Mouse (Mus musculus): Measurements from ENCODE around the gene Shmt1. TPM values are rescaled to one million over a fixed set of nuclear protein-coding genes. Genes with fewer than 3 reads are reported as not detected.
A peak's percentile ranks its signal among the peaks of the same experiment; 100 is the strongest.
"Not testable (repeated sequence)": the region's sequence is repeated elsewhere in the genome, so short reads cannot be mapped to it uniquely, and the experiment has no call there.

The Shmt1 gene
- polyA plus RNA-seq (2015; fragmentation: Nextera tagmentation; extraction: Ambion mirVana), result 50.9 and 52.7 TPM in 2 replicates

DNA sequence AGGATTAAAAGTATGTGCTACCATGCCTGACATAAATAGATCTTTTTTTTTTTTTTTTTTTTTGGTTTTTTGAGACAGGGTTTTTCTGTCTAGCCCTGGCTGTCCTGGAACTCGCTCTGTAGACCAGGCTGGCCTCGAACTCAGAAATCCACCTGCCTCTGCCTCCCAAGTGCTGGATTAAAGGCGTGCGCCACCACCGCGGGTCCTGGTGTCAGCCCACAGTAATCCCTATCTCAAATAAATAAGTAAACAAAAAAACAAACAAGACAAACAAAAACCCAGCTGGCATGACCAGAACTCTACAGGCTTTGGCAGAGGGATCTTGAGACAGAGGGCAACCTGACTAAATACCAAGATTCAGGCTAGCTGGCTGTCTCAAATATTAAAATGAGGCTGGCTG lies at the start of gene Shmt1:
Gene Shmt1 (minus strand): TSS at position 101 of the 400 bp plus-strand sequence.
- not testable (repeated sequence) for H3K27me3 ChIP-seq (ENCODE audit: control insufficient read depth, insufficient read depth, low read length); H3K36me3 ChIP-seq (ENCODE audit: control insufficient read depth, insufficient read depth); H3K27ac ChIP-seq (ENCODE audit: low read length); ATAC-seq (replicated peaks; ENCODE audit: extremely low read depth, insufficient read depth, low FRiP score); H3K9me3 ChIP-seq (replicated peaks; ENCODE audit: control insufficient read depth, low read length)
- peak within 1 kb of the TSS; percentile 58 for H3K4me3 ChIP-seq (ENCODE audit: low read length)
- H3K4me2 ChIP-seq (ENCODE audit: low read depth, low read length), result peak within 1 kb of the TSS; percentile 88
- H3K4me1 ChIP-seq (ENCODE audit: control insufficient read depth, insufficient read depth, low read length), result peaks cover 29% of the 10 kb centered on the region
- WGBS, result 24% methylated on average over 6 of the region's 6 CpGs
- H3K9ac ChIP-seq (ENCODE audit: low read length), result peak within 1 kb of the TSS; percentile 53

DNA sequence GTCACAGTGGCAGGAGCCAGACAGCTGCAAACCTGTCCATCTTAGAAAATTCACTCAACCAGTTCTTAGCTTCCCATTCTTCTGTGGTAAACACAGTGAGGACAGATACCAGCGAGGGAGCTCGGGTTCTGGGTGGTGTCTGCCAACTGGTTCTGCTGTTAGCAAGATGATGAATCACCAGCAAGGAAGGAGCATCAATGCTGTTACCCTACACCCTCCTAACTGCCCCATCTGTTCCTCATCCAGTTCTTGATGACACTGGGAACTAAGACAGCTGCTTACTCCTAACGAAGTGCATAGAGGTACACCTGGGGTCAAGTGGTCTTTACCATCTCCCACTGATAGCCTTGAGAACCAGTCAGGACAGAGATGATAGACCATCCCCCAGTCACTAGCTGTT lies 45.1 kb upstream of the Shmt1 start:
- H3K9ac ChIP-seq (ENCODE audit: low read length), result no peak overlapping the region
- ATAC-seq (replicated peaks; ENCODE audit: extremely low read depth, insufficient read depth, low FRiP score), result no peak
- H3K4me3 ChIP-seq (ENCODE audit: low read length), result no peak overlapping the region
- peaks cover 41% of the 10 kb centered on the region for H3K36me3 ChIP-seq (ENCODE audit: control insufficient read depth, insufficient read depth)
- no peak overlapping the region for H3K27ac ChIP-seq (ENCODE audit: low read length)
- no peak overlapping the region for H3K4me2 ChIP-seq (ENCODE audit: low read depth, low read length)
- H3K27me3 ChIP-seq (ENCODE audit: control insufficient read depth, insufficient read depth, low read length), result no peaks in the 10 kb centered on the region
- H3K4me1 ChIP-seq (ENCODE audit: control insufficient read depth, insufficient read depth, low read length), result no peaks in the 10 kb centered on the region
- H3K9me3 ChIP-seq (replicated peaks; ENCODE audit: control insufficient read depth, low read length), result no peaks in the 10 kb centered on the region
- 52% methylated on average over 3 of the region's 3 CpGs for WGBS

DNA sequence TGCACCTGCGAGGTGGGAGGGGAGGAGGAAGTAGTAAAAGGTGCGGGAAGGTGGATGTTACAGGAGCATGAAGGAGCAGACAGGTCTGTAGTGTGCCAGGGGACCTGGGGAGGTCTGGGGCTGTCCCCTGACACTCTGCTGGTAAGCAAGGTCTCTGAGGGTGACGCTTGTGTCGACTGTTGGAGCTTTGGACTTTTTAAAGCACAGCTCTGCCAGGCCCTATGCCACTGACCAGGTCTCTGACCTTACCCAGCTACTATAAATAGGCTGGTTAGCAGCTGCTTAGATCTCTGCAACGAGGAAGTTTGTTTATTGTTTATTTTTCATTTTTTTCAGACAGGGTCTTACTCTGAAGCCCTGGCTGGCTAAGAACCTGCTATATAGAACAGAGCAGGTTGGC lies 33.9 kb upstream of the Shmt1 start:
- Histone ChIP-seq H3K9ac (ENCODE audit: low read length) (no peak overlapping the region), H3K4me3 (ENCODE audit: low read length) (no peak overlapping the region), H3K9me3 (replicated peaks; ENCODE audit: control insufficient read depth, low read length) (no peaks in the 10 kb centered on the region), H3K27me3 (ENCODE audit: control insufficient read depth, insufficient read depth, low read length) (no peaks in the 10 kb centered on the region), H3K4me2 (ENCODE audit: low read depth, low read length) (no peak overlapping the region), H3K27ac (ENCODE audit: low read length) (no peak overlapping the region), H3K36me3 (ENCODE audit: control insufficient read depth, insufficient read depth) (0 out of 2 replicates have a peak, but pooled peaks cover 7% of the 10 kb centered on the region), H3K4me1 (ENCODE audit: control insufficient read depth, insufficient read depth, low read length) (no peaks in the 10 kb centered on the region)
- 74% methylated on average over 5 of the region's 5 CpGs for WGBS
- no peak for ATAC-seq (replicated peaks; ENCODE audit: extremely low read depth, insufficient read depth, low FRiP score)

DNA sequence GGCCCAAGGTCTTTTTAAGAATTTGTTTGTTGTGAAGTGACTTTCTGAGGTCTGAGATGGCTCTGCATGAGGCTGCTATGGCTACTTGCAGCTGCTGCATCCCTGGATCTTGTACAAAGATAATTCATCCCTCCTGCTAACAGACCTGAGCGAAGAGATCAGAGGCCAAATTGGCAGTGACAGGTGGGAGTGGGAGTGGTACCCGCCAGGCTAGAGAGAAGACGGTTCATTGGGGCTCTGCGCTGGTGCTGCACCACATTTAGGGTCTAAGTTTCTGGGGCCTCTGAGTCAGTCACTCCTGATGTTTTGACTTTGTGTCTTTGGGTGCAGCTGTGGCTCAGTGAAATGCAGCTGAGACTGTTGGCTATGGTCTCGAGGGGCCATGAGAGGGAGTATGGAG lies 31.9 kb upstream of the Shmt1 start:
- Histone ChIP-seq H3K36me3 (ENCODE audit: control insufficient read depth, insufficient read depth) (0 out of 2 replicates have a peak, but pooled peaks cover 2% of the 10 kb centered on the region), H3K4me2 (ENCODE audit: low read depth, low read length) (no peak overlapping the region), H3K9me3 (replicated peaks; ENCODE audit: control insufficient read depth, low read length) (no peaks in the 10 kb centered on the region), H3K9ac (ENCODE audit: low read length) (no peak overlapping the region), H3K27me3 (ENCODE audit: control insufficient read depth, insufficient read depth, low read length) (no peaks in the 10 kb centered on the region), H3K4me3 (ENCODE audit: low read length) (no peak overlapping the region), H3K27ac (ENCODE audit: low read length) (no peak overlapping the region), H3K4me1 (ENCODE audit: control insufficient read depth, insufficient read depth, low read length) (no peaks in the 10 kb centered on the region)
- 88% methylated on average over 5 of the region's 5 CpGs for WGBS
- ATAC-seq (replicated peaks; ENCODE audit: extremely low read depth, insufficient read depth, low FRiP score), result no peak

DNA sequence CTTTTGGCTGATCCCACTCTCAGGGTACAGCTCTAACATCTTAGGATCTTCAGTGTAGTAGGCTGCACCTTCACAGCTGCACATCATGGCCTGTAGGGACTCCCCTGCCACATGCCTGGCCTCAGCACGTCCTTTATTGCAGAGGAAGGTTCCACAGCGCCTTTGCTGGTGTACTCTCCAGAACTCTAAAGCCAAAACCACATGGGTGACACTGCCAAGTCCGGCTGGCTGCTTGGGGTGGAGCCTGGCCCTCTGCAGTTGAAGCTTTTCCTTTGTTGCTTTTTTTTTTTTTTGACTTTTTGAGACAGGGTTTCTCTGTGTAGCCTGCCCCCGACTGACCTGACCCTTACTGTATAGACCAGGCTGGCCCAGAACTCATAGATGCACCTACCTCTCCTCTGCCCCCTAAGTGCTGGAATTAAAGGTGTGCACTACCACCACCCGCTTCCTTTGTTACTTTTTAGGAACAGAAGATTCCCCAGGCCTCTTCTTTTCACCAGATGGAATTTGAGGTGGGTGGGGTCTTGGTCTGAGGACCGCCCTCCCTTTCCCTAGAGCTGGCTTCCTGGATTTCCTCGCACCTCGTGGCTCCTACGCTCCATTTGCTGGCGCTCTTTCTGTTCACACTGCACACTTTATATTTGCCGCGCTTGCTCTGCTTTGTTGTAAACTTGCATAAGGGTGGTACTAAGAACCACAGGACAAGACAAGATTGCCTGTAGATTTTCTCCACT lies 30.1 kb upstream of the Shmt1 start:
- ATAC-seq (replicated peaks; ENCODE audit: extremely low read depth, insufficient read depth, low FRiP score), result no peak
- Histone ChIP-seq H3K27ac (ENCODE audit: low read length) (no peak overlapping the region), H3K4me3 (ENCODE audit: low read length) (no peak overlapping the region), H3K4me1 (ENCODE audit: control insufficient read depth, insufficient read depth, low read length) (no peaks in the 10 kb centered on the region), H3K4me2 (ENCODE audit: low read depth, low read length) (no peak overlapping the region), H3K9ac (ENCODE audit: low read length) (no peak overlapping the region), H3K27me3 (ENCODE audit: control insufficient read depth, insufficient read depth, low read length) (no peaks in the 10 kb centered on the region), H3K9me3 (replicated peaks; ENCODE audit: control insufficient read depth, low read length) (no peaks in the 10 kb centered on the region), H3K36me3 (ENCODE audit: control insufficient read depth, insufficient read depth) (0 out of 2 replicates have a peak, but pooled peaks cover 1% of the 10 kb centered on the region)
- 78% methylated on average over 12 of the region's 12 CpGs for WGBS

DNA sequence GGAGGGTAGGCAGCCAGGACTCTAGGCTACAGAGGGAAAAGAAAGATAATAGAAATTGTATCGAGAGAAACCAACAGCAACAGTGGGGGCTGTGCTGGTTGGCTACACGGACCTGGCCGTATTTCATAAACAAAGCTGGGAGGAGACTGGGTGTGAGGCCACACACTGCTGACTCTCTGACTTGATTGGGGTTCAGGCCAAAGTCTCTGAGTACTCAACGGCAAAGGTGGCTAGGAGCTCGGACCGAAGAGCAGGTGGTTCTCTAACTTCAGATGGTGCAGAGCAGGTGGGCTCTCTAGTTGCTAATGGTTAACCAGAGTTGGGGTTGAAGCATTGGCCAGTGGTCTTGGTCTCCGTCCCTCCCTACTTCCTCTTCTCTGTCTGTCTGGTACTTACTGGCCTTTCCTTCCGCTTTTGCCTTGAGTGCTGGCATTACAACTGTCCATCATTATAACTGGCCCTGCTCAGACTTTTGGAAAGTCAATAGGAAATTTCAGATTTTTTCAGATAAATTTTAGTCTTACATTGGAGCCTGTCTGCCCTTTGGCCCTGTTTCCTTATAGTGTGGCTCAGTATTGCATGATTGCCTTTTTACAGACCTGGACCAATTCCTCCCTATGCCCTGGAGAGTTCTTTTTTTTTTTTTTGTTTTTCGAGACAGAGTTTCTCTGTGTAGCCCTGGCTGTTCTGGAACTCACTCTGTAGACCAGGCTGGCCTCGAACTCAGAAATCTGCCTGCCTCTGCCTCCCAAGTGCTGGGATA lies 26.3 kb upstream of the Shmt1 start:
- no peak for ATAC-seq (replicated peaks; ENCODE audit: extremely low read depth, insufficient read depth, low FRiP score)
- WGBS, result 84% methylated on average over 10 of the region's 10 CpGs
- no peaks in the 10 kb centered on the region for H3K4me1 ChIP-seq (ENCODE audit: control insufficient read depth, insufficient read depth, low read length)

DNA sequence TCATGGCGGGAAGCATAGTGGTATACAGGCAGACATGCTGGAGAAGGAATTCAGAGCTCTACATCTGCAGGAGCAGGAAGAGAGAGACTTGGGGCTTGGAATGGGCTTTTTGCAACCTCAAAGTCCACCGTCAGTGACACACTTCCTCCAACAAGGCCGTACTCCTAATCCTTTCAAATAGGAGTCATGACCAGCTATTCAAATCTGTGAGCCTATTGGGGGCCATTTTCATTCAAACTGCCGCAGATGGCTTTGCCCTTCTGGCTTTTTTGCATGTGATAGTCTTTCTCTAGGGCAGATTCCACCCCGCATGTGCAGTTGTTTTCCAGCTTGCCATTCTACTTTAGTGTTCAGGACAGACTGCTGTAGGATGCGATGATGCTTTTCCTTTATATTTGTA lies 25.4 kb upstream of the Shmt1 start:
- no peaks in the 10 kb centered on the region for H3K9me3 ChIP-seq (replicated peaks; ENCODE audit: control insufficient read depth, low read length)
- no peak overlapping the region for H3K4me3 ChIP-seq (ENCODE audit: low read length)
- no peaks in the 10 kb centered on the region for H3K4me1 ChIP-seq (ENCODE audit: control insufficient read depth, insufficient read depth, low read length)
- no peaks in the 10 kb centered on the region for H3K27me3 ChIP-seq (ENCODE audit: control insufficient read depth, insufficient read depth, low read length)
- no peak overlapping the region for H3K9ac ChIP-seq (ENCODE audit: low read length)
- H3K36me3 ChIP-seq (ENCODE audit: control insufficient read depth, insufficient read depth), result no peaks in the 10 kb centered on the region
- no peak overlapping the region for H3K4me2 ChIP-seq (ENCODE audit: low read depth, low read length)
- ATAC-seq (replicated peaks; ENCODE audit: extremely low read depth, insufficient read depth, low FRiP score), result no peak
- 94% methylated on average over 6 of the region's 6 CpGs for WGBS
- no peak overlapping the region for H3K27ac ChIP-seq (ENCODE audit: low read length)

More for the DNA sequence above, 26.3 kb upstream of the Shmt1 start:
- H3K4me2 ChIP-seq (ENCODE audit: low read depth, low read length), result no peak overlapping the region
- no peaks in the 10 kb centered on the region for H3K9me3 ChIP-seq (replicated peaks; ENCODE audit: control insufficient read depth, low read length)
- no peak overlapping the region for H3K4me3 ChIP-seq (ENCODE audit: low read length)
- H3K27ac ChIP-seq (ENCODE audit: low read length), result no peak overlapping the region
- no peaks in the 10 kb centered on the region for H3K36me3 ChIP-seq (ENCODE audit: control insufficient read depth, insufficient read depth)
- H3K27me3 ChIP-seq (ENCODE audit: control insufficient read depth, insufficient read depth, low read length), result no peaks in the 10 kb centered on the region
- no peak overlapping the region for H3K9ac ChIP-seq (ENCODE audit: low read length)

DNA sequence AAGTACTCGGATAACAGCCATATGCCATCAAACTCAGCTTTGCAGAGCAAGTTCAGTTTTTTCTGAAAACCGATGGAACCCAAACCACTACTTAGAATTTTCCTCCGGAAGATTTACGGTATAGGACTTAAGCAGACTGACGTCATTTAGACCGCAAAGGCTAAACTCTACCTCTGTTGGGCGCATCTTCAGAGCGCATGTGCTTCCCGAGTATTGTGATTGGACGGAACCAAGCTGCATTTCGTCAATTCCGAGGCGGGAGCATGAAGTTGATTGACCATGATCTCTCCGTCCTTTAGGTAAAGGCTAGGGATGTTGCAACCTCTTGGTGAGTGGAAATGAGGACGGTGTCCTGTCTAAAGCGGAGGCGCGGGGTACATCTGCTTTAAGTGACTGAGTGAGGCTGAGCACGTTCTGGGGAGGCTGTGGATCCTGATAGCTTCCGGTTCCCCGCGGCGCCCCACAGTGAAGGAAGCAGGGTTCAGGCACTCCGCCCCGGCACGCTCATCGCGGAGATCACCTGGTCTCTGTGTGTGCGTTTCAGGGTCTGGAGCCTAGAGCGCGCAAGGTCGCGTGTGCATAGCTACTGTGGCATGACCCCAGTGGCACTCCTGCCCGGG lies 19.0 kb upstream of the Shmt1 start, which contains the start of gene Dhrs7b:
Gene Dhrs7b (plus strand): TSS at position 199 of the 620 bp plus-strand sequence.
- Histone ChIP-seq H3K4me1 (ENCODE audit: control insufficient read depth, insufficient read depth, low read length) (peaks cover 5% of the 10 kb centered on the region), H3K36me3 (ENCODE audit: control insufficient read depth, insufficient read depth) (no peaks in the 10 kb centered on the region), H3K9me3 (replicated peaks; ENCODE audit: control insufficient read depth, low read length) (no peaks in the 10 kb centered on the region), H3K27ac (ENCODE audit: low read length) (peak within 1 kb of the TSS; percentile 76), H3K4me3 (ENCODE audit: low read length) (peak within 1 kb of the TSS; percentile 68), H3K27me3 (ENCODE audit: control insufficient read depth, insufficient read depth, low read length) (no peaks in the 10 kb centered on the region), H3K9ac (ENCODE audit: low read length) (peak within 1 kb of the TSS; percentile 87), H3K4me2 (ENCODE audit: low read depth, low read length) (peak within 1 kb of the TSS; percentile 86)
- WGBS, result under 1% methylated on average over 34 of the region's 34 CpGs
- ATAC-seq (replicated peaks; ENCODE audit: extremely low read depth, insufficient read depth, low FRiP score), result peak; percentile 95

DNA sequence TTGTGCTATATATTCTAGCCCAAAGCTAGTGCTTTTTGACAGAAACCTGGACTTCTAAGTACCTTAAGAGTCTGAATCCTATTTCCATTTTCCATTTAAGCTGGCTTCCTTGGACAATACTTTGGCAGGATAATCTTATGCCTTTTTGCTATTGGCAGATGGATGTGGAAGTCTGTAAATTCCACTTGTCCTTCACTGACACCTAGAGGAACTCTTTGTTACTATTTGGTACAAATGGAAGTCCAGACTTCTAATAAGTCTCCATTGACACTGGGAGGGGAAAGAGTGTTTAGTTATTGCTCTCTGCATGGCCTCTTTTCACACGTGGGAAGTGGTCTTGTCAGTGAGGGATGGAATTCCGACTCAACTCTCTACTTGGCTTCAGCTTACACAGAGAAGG lies 17.4 kb upstream of the Shmt1 start:
- no peaks in the 10 kb centered on the region for H3K9me3 ChIP-seq (replicated peaks; ENCODE audit: control insufficient read depth, low read length)
- no peak overlapping the region for H3K4me3 ChIP-seq (ENCODE audit: low read length)
- H3K9ac ChIP-seq (ENCODE audit: low read length), result no peak overlapping the region
- no peak overlapping the region for H3K27ac ChIP-seq (ENCODE audit: low read length)
- no peaks in the 10 kb centered on the region for H3K27me3 ChIP-seq (ENCODE audit: control insufficient read depth, insufficient read depth, low read length)
- 22% methylated on average over 2 of the region's 2 CpGs for WGBS
- no peak overlapping the region for H3K4me2 ChIP-seq (ENCODE audit: low read depth, low read length)
- H3K4me1 ChIP-seq (ENCODE audit: control insufficient read depth, insufficient read depth, low read length), result peaks cover 5% of the 10 kb centered on the region
- H3K36me3 ChIP-seq (ENCODE audit: control insufficient read depth, insufficient read depth), result no peaks in the 10 kb centered on the region
- ATAC-seq (replicated peaks; ENCODE audit: extremely low read depth, insufficient read depth, low FRiP score), result no peak
